Mouse (Mus musculus) small intestine, adult 2 months (tissue): ENCODE measurements at regions not wholly inside any gene's neighbourhood (a gene's known extent, or its start where the extent isn't known, plus 50 kb on each side); places are given as distances from the start of the nearest gene placed in this dataset.

Experiments used
- H3K27ac ChIP-seq: fragments of 200-500 bp; 2 replicates; pipeline ENCODE4 v1.5.1; 2012; ENCODE audit warnings: low read depth, low read length, control low read depth, inconsistent platforms; ENCODE audit not compliant: insufficient read depth
- H3K27me3 ChIP-seq: fragments of 200-500 bp; 2 replicates; pipeline ENCODE4 v1.6.1; 2012; ENCODE audit warnings: mild to moderate bottlenecking, moderate library complexity, low read length, inconsistent platforms; ENCODE audit not compliant: control insufficient read depth, insufficient read depth
- H3K36me3 ChIP-seq: fragments of 200-500 bp; 2 replicates; pipeline ENCODE4 v1.6.1; 2012; ENCODE audit warnings: mild to moderate bottlenecking, low read length, control low read depth, inconsistent platforms; ENCODE audit not compliant: control insufficient read depth, insufficient read depth
- H3K4me1 ChIP-seq: fragments of 200-500 bp; 2 replicates; pipeline ENCODE4 v1.6.1; 2012; ENCODE audit warnings: low read length, inconsistent platforms, mixed read lengths; ENCODE audit not compliant: control insufficient read depth, insufficient read depth, insufficient read length
- H3K4me3 ChIP-seq: fragments of 200-500 bp; 2 replicates; pipeline ENCODE4 v1.5.1; 2012; ENCODE audit warnings: low read depth, mild to moderate bottlenecking, control low read depth, inconsistent platforms, low read length, moderate library complexity
- CTCF ChIP-seq: fragments of 200-500 bp; IDR thresholded peaks from 2 replicates; pipeline ENCODE4 v1.5.1; 2012; ENCODE audit warnings: low read depth, mild to moderate bottlenecking, control low read depth, inconsistent platforms, low read length, moderate library complexity, mixed read lengths; ENCODE audit not compliant: insufficient replicate concordance, insufficient read length; ENCODE audit errors: extremely low read depth
- POLR2A ChIP-seq: fragments of 200-500 bp; IDR thresholded peaks from 2 replicates; pipeline ENCODE4 v1.6.1; 2012; ENCODE audit warnings: low read depth, mild to moderate bottlenecking, control low read depth, inconsistent platforms, low read length, moderate library complexity
- WGBS: fragments of 180-500 bp; shearing (Covaris S2); methylation state at CpG from one replicate; pipeline ENCODE4 v1.1.7; 2018; 5-methylcytosine and 5-hydroxymethylcytosine counted together

- Histone ChIP-seq H3K4me3 (no peak overlapping the region), H3K27me3 (no peaks in the 10 kb centered on the region), H3K36me3 (no peaks in the 10 kb centered on the region), H3K4me1 (no peaks in the 10 kb centered on the region), H3K27ac (no peak overlapping the region)
- TF ChIP-seq POLR2A (no peak), CTCF (no peak)
- 78% methylated on average over 6 of the region's 6 CpGs for WGBS
These were observed 135.8 kb upstream of the Mast4 start for GRCm38 (mm10) chr13:103470141-103470540.

GRCm38 (mm10) chr13:103460499-103460898, 126.2 kb upstream of the Mast4 start:
- Histone ChIP-seq H3K27ac (no peak overlapping the region), H3K27me3 (no peaks in the 10 kb centered on the region), H3K4me3 (no peak overlapping the region), H3K36me3 (no peaks in the 10 kb centered on the region), H3K4me1 (no peaks in the 10 kb centered on the region)
- WGBS, result 73% methylated on average over 4 of the region's 4 CpGs
- TF ChIP-seq CTCF (no peak), POLR2A (no peak)

- H3K4me3 ChIP-seq, result no peak overlapping the region
- WGBS, result 84% methylated on average over 13 of the region's 13 CpGs
- no peak overlapping the region for H3K27ac ChIP-seq
- TF ChIP-seq CTCF, result no peak
- TF ChIP-seq POLR2A, result no peak
- no peaks in the 10 kb centered on the region for H3K27me3 ChIP-seq
- no peaks in the 10 kb centered on the region for H3K36me3 ChIP-seq
- H3K4me1 ChIP-seq, result no peaks in the 10 kb centered on the region
These were observed 125.3 kb upstream of the Mast4 start for GRCm38 (mm10) chr13:103459486-103460147.

- H3K27me3 ChIP-seq, result no peaks in the 10 kb centered on the region
- no peaks in the 10 kb centered on the region for H3K4me1 ChIP-seq
- WGBS, result 51% methylated on average over 4 of the region's 4 CpGs
- no peaks in the 10 kb centered on the region for H3K36me3 ChIP-seq
- H3K27ac ChIP-seq, result no peak overlapping the region
- TF ChIP-seq POLR2A (no peak), CTCF (no peak)
- H3K4me3 ChIP-seq, result no peak overlapping the region
These were observed 118.5 kb upstream of the Mast4 start for GRCm38 (mm10) chr13:103452837-103453236.

- Histone ChIP-seq H3K4me3 (no peak overlapping the region), H3K36me3 (no peaks in the 10 kb centered on the region), H3K27ac (no peak overlapping the region), H3K4me1 (no peaks in the 10 kb centered on the region), H3K27me3 (no peaks in the 10 kb centered on the region)
- no peak for TF ChIP-seq POLR2A
- 78% methylated on average over 3 of the region's 3 CpGs for WGBS
These were observed 96.3 kb upstream of the Mast4 start for GRCm38 (mm10) chr13:103430589-103430988.

GRCm38 (mm10) chr13:103424011-103424410, 89.7 kb upstream of the Mast4 start:
- H3K36me3 ChIP-seq, result no peaks in the 10 kb centered on the region
- no peak overlapping the region for H3K4me3 ChIP-seq
- no peaks in the 10 kb centered on the region for H3K27me3 ChIP-seq
- no peaks in the 10 kb centered on the region for H3K4me1 ChIP-seq
- no peak overlapping the region for H3K27ac ChIP-seq
- WGBS, result 81% methylated on average over 7 of the region's 7 CpGs
- TF ChIP-seq CTCF (no peak), POLR2A (no peak)

- Histone ChIP-seq H3K4me1 (no peaks in the 10 kb centered on the region), H3K27me3 (no peaks in the 10 kb centered on the region), H3K4me3 (no peak overlapping the region), H3K36me3 (no peaks in the 10 kb centered on the region), H3K27ac (no peak overlapping the region)
- no peak for TF ChIP-seq CTCF
- TF ChIP-seq POLR2A, result no peak
- 82% methylated on average over 8 of the region's 8 CpGs for WGBS
These were observed 89.1 kb upstream of the Mast4 start for GRCm38 (mm10) chr13:103423417-103423816.

GRCm38 (mm10) chr13:103422997-103423396, 88.7 kb upstream of the Mast4 start:
- 91% methylated on average over 8 of the region's 8 CpGs for WGBS
- no peaks in the 10 kb centered on the region for H3K36me3 ChIP-seq
- H3K27me3 ChIP-seq, result no peaks in the 10 kb centered on the region
- H3K4me1 ChIP-seq, result no peaks in the 10 kb centered on the region
- no peak overlapping the region for H3K27ac ChIP-seq
- no peak overlapping the region for H3K4me3 ChIP-seq
- TF ChIP-seq CTCF, result no peak
- no peak for TF ChIP-seq POLR2A
